Mouse (Mus musculus) small intestine, adult 2 months (tissue): ENCODE measurements around the gene Eno1. TPM values are rescaled to one million over a fixed set of nuclear protein-coding genes. Genes with fewer than 3 reads are reported as not detected.
"Not testable (repeated sequence)": the region's sequence is repeated elsewhere in the genome, so short reads cannot be mapped to it uniquely, and the experiment has no call there.

Experiments used
- H3K27ac ChIP-seq: fragments of 200-500 bp; 2 replicates; pipeline ENCODE4 v1.5.1; 2012; ENCODE audit warnings: low read depth, low read length, control low read depth, inconsistent platforms; ENCODE audit not compliant: insufficient read depth
- H3K27me3 ChIP-seq: fragments of 200-500 bp; 2 replicates; pipeline ENCODE4 v1.6.1; 2012; ENCODE audit warnings: mild to moderate bottlenecking, moderate library complexity, low read length, inconsistent platforms; ENCODE audit not compliant: control insufficient read depth, insufficient read depth
- H3K36me3 ChIP-seq: fragments of 200-500 bp; 2 replicates; pipeline ENCODE4 v1.6.1; 2012; ENCODE audit warnings: mild to moderate bottlenecking, low read length, control low read depth, inconsistent platforms; ENCODE audit not compliant: control insufficient read depth, insufficient read depth
- H3K4me1 ChIP-seq: fragments of 200-500 bp; 2 replicates; pipeline ENCODE4 v1.6.1; 2012; ENCODE audit warnings: low read length, inconsistent platforms, mixed read lengths; ENCODE audit not compliant: control insufficient read depth, insufficient read depth, insufficient read length
- H3K4me3 ChIP-seq: fragments of 200-500 bp; 2 replicates; pipeline ENCODE4 v1.5.1; 2012; ENCODE audit warnings: low read depth, mild to moderate bottlenecking, control low read depth, inconsistent platforms, low read length, moderate library complexity
- CTCF ChIP-seq: fragments of 200-500 bp; IDR thresholded peaks from 2 replicates; pipeline ENCODE4 v1.5.1; 2012; ENCODE audit warnings: low read depth, mild to moderate bottlenecking, control low read depth, inconsistent platforms, low read length, moderate library complexity, mixed read lengths; ENCODE audit not compliant: insufficient replicate concordance, insufficient read length; ENCODE audit errors: extremely low read depth
- POLR2A ChIP-seq: fragments of 200-500 bp; IDR thresholded peaks from 2 replicates; pipeline ENCODE4 v1.6.1; 2012; ENCODE audit warnings: low read depth, mild to moderate bottlenecking, control low read depth, inconsistent platforms, low read length, moderate library complexity
- WGBS: fragments of 180-500 bp; shearing (Covaris S2); methylation state at CpG from one replicate; pipeline ENCODE4 v1.1.7; 2018; 5-methylcytosine and 5-hydroxymethylcytosine counted together
- polyA plus RNA-seq: library from polyadenylated mRNA; depleted of rRNA; stranded (reverse); fragments of >200 nt; gene quantifications from 2 replicates; pipeline ENCODE4 v1.2.3, GENCODE M21; 2012; rRNA removed

Gene Eno1
- polyA plus RNA-seq, 1 experiment, result 498 TPM

DNA sequence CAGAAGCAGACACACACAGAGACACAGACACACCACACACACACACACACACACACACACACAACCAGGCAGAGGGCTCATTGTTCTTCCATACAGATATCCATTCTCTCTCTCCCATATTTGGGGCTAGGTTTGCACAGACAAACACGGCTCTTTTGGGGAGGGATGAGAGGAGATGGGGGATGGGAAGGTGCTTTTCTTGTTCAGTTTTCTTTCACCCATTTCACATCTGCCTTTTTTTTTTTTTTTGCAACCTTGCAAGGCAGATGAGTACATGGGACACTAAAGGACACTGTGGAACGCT is 46.8 kb downstream of the Eno1 start:
- no peaks in the 10 kb centered on the region for H3K27me3 ChIP-seq

GRCm38 (mm10) chr4:150283993-150284392 is 47.5 kb downstream of the Eno1 start:
- Histone ChIP-seq H3K27me3 (no peaks in the 10 kb centered on the region), H3K4me1 (peaks cover 5% of the 10 kb centered on the region; the same call in 1 of the 2 replicates), H3K4me3 (no peak overlapping the region), H3K36me3 (no peaks in the 10 kb centered on the region), H3K27ac (no peak overlapping the region)
- no peak for TF ChIP-seq POLR2A
- TF ChIP-seq CTCF, result peak; percentile 15; the same call in 1 of the 2 replicates
- WGBS, result 17% methylated on average over 6 of the region's 6 CpGs

More for the DNA sequence above, 46.8 kb downstream of the Eno1 start:
- no peak overlapping the region for H3K27ac ChIP-seq
- H3K36me3 ChIP-seq, result no peaks in the 10 kb centered on the region
- WGBS, result 41% methylated on average over 2 of the region's 2 CpGs
- peaks cover 5% of the 10 kb centered on the region; the same call in 1 of the 2 replicates for H3K4me1 ChIP-seq
- no peak overlapping the region for H3K4me3 ChIP-seq
- TF ChIP-seq POLR2A (no peak), CTCF (no peak)

- Histone ChIP-seq H3K36me3 (no peaks in the 10 kb centered on the region), H3K27me3 (no peaks in the 10 kb centered on the region), H3K4me1 (peaks cover 5% of the 10 kb centered on the region; the same call in 1 of the 2 replicates), H3K4me3 (no peak overlapping the region), H3K27ac (no peak overlapping the region)
- 85% methylated on average over 8 of the region's 8 CpGs for WGBS
- TF ChIP-seq CTCF (no peak), POLR2A (no peak)
Observed at GRCm38 (mm10) chr4:150286980-150287379, 50.5 kb downstream of the Eno1 start.

DNA sequence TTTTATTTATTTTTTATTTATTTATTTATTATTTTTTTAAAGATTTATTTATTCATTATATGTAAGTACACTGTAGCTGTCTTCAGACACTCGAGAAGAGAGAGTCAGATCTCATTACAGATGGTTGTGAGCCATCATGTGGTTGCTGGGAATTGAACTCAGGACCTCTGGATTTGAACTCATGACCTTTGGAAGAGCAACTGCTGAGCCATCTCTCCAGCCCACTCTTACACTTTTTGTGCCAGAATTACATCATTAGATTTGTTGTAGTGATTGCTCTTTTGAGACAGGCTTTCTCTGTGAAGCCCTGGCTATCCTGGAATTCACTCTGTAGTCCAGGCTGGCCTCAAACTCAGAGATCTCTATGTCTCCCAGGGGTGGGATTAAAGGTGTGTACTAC is 50.9 kb downstream of the Eno1 start:
- H3K27me3 ChIP-seq, H3K36me3 ChIP-seq, H3K4me1 ChIP-seq, H3K4me3 ChIP-seq, H3K27ac ChIP-seq: not testable (repeated sequence)
- WGBS, result 67% methylated on average over 1 of the region's 1 CpGs

DNA sequence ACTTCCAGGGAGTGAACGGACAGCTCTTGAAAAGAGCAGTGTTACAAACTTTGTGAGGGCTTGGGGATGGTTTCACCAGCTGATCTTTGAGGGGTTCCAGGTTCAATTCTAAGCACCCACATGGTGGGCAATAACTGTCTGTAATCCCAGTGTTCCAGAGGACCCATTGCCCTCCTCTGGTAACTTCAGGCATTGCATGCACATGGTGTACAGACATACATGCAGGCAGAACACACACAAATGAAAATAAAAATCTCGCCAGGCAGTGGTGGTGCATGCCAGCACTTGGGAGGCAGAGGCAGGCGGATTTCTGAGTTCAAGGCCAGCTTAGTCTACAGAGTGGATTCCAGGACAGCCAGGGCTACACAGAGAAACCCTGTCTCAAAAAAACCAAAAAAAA is 55.4 kb downstream of the Eno1 start:
- Histone ChIP-seq H3K27ac (no peak overlapping the region), H3K36me3 (no peaks in the 10 kb centered on the region), H3K4me3 (no peak overlapping the region), H3K4me1 (0 out of 2 replicates have a peak, but pooled peaks cover 2% of the 10 kb centered on the region), H3K27me3 (no peaks in the 10 kb centered on the region)
- WGBS, result 95% methylated on average over 3 of the region's 3 CpGs
- no peak for TF ChIP-seq CTCF

DNA sequence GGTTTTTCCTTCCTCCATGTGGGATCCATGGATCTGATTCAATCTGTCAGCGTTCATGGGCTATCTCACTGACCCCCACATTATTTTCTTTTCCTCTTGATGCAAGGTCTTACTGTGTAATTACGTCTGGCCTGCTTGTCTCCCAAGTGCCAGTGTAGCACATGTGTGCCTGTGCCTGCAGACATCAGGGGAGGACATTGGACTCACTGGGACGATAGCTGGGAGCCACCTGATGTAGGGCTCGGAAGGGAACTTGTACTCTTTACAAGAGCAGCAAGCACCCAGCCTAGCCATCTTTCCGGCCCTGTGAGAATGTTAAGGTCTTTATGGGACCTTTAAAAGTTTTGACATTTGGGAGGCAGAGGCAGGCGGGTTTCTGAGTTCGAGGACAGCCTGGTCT is 58.3 kb downstream of the Eno1 start:
- H3K4me3 ChIP-seq, result no peak overlapping the region
- H3K27ac ChIP-seq, result no peak overlapping the region
- no peaks in the 10 kb centered on the region for H3K27me3 ChIP-seq
- 0 out of 2 replicates have a peak, but pooled peaks cover 2% of the 10 kb centered on the region for H3K4me1 ChIP-seq
- TF ChIP-seq POLR2A, result no peak
- TF ChIP-seq CTCF, result no peak
- 83% methylated on average over 7 of the region's 7 CpGs for WGBS
- no peaks in the 10 kb centered on the region for H3K36me3 ChIP-seq

DNA sequence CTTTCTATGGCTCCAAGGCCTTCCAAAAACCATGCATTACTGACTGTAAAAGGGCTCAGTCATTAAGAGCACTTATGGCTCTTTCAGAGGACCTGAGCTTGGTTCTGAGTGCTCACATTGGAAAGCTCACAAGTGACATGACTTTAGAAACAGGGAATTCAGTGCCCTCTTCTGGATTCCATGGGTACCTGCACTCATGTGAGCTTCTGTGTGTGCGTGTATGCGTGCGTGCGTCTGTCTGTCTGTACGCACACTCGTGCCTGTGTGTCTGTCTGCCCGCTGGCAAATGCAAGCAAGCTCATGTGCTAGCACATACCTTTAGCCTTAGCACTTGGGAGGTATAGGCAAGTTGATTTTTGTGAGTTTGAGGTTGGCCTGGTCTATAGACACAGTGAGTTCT is 59.4 kb downstream of the Eno1 start:
- H3K4me3 ChIP-seq, result no peak overlapping the region
- H3K27ac ChIP-seq, result no peak overlapping the region
- no peaks in the 10 kb centered on the region for H3K27me3 ChIP-seq
- no peaks in the 10 kb centered on the region for H3K36me3 ChIP-seq
- 97% methylated on average over 7 of the region's 7 CpGs for WGBS
- peak; percentile 27; the same call in 1 of the 2 replicates for TF ChIP-seq CTCF
- no peak for TF ChIP-seq POLR2A
- H3K4me1 ChIP-seq, result 0 out of 2 replicates have a peak, but pooled peaks cover 2% of the 10 kb centered on the region

Other genes starting within 250 kb of the Eno1 start
- 17.7 and 22.0 TPM in 2 replicates for gene H6pd, start 227.7 kb upstream of the Eno1 start, polyA plus RNA-seq
- gene Gpr157, start 149.4 kb upstream of the Eno1 start, polyA plus RNA-seq, result 2.6 and 3.5 TPM in 2 replicates
- gene Slc2a5, start 117.4 kb upstream of the Eno1 start, polyA plus RNA-seq, result 165 and 177 TPM in 2 replicates
- gene Slc2a7, start 87.7 kb upstream of the Eno1 start, polyA plus RNA-seq, result 47.2 and 68.9 TPM in 2 replicates
- gene Car6, start 35.4 kb upstream of the Eno1 start, polyA plus RNA-seq, result 0.14 TPM in 1 of 2 replicates, not detected in the other
- gene Rere, start 44.9 kb downstream of the Eno1 start, polyA plus RNA-seq, result 37.1 and 72.8 TPM in 2 replicates